Mouse (Mus musculus) neural tube, embryonic 14.5 days (tissue): Measurements from ENCODE around the gene Synpr. TPM values are rescaled to one million over a fixed set of nuclear protein-coding genes. Genes with fewer than 3 reads are reported as not detected.

Experiments
- ATAC-seq: fragments of 200-750 bp; cut with Nextera tagmentation; 2 replicates; pipeline ENCODE4 v1.8.0; 2017; ENCODE audit warnings: low read depth, mild to moderate bottlenecking, moderate TSS enrichment, moderate library complexity
- H3K27ac ChIP-seq: fragments of 300-500 bp; sonication (generic); 2 replicates; pipeline ENCODE4 v1.5.1; 2014; ENCODE audit warnings: low read depth, mild to moderate bottlenecking, control low read depth, low read length, moderate library complexity, mixed read lengths
- H3K27me3 ChIP-seq: fragments of 300-500 bp; sonication (generic); 2 replicates; pipeline ENCODE4 v1.6.1; 2014; ENCODE audit warnings: low read length; ENCODE audit not compliant: control insufficient read depth, insufficient read depth
- H3K36me3 ChIP-seq: fragments of 300-500 bp; sonication (generic); 2 replicates; pipeline ENCODE4 v1.6.1; 2014; ENCODE audit warnings: low read length, mixed read lengths; ENCODE audit not compliant: control insufficient read depth, insufficient read depth
- H3K4me1 ChIP-seq: fragments of 300-500 bp; sonication (generic); 2 replicates; pipeline ENCODE4 v1.6.1; 2014; ENCODE audit warnings: low read length; ENCODE audit not compliant: control insufficient read depth, insufficient read depth
- H3K4me2 ChIP-seq: fragments of 300-500 bp; sonication (generic); 2 replicates; pipeline ENCODE4 v1.6.1; 2014; ENCODE audit warnings: mild to moderate bottlenecking, low read depth, low read length, control low read depth
- H3K4me3 ChIP-seq: fragments of 300-500 bp; sonication (generic); 2 replicates; pipeline ENCODE4 v1.5.1; 2014; ENCODE audit warnings: low read depth, low read length, control low read depth, mixed read lengths
- H3K9ac ChIP-seq: fragments of 300-500 bp; sonication (generic); replicated peaks from 2 replicates; pipeline ENCODE4 v1.6.1; 2014; ENCODE audit warnings: low read depth, mild to moderate bottlenecking, control low read depth, low read length, mixed read lengths
- H3K9me3 ChIP-seq: fragments of 300-500 bp; sonication (generic); 2 replicates; pipeline ENCODE4 v1.6.1; 2016; ENCODE audit warnings: low read length; ENCODE audit not compliant: control insufficient read depth
- WGBS: fragments of 180-500 bp; shearing (Covaris S2); extraction: QIAGEN DNeasy Blood & Tissue Kit; methylation state at CpG from one replicate; pipeline ENCODE4 v1.1.7; 2014; 5-methylcytosine and 5-hydroxymethylcytosine counted together
- polyA plus RNA-seq: library from polyadenylated mRNA; unstranded; fragments of >200 nt; fragmentation: Nextera tagmentation; extraction: Ambion mirVana; gene quantifications from 2 replicates; pipeline ENCODE4 v1.2.1, GENCODE M21; 2014

Gene Synpr
- polyA plus RNA-seq, 1 experiment from 2014 or later = 62.4 TPM

DNA sequence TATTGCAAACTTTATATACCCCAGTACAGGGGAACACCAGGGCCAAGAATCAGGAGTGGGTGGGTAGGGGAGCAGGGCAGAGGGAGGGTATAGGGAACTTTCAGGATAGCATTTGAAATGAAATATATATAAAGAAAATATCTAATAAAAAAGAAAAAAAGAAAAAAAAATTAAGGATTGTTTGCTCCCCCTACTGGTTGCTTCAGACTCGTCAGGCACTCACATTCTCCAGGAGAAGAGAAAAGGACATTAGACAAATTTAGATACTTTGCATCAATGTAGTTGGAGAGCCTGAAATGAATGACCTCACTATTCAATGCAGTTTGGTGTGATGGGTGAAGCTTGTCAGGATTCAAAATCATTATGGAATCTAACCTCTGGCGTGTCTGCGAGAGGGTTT lies 83.7 kb downstream of the Synpr start:
- Histone ChIP-seq H3K4me2 (no peak overlapping the region), H3K9me3 (no peaks in the 10 kb centered on the region), H3K4me1 (no peaks in the 10 kb centered on the region), H3K27ac (no peak overlapping the region), H3K27me3 (no peaks in the 10 kb centered on the region), H3K9ac (no peak overlapping the region), H3K4me3 (no peak overlapping the region), H3K36me3 (no peaks in the 10 kb centered on the region)
- no peak for ATAC-seq
- WGBS = 81% methylated on average over 3 of the region's 3 CpGs

DNA sequence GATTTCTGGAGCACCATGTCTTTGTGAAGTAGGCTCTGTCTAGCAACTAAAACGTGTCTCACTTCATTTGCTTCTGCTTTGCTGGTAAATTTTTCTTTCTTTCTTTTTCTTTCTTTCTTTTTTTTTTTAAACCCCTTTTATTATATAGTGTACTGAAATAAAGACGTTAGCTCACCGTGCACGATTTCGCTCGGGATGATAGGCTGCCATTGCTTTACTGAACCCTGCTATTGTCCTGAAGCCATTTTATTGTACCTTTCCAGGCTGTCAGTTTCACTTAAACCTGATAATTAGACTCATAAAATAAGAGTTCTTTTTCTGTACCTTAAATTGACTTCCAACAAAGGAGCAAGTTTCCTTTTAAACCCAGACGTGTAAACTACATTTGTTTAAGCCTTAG lies 104.5 kb downstream of the Synpr start:
- no peak overlapping the region for H3K4me3 ChIP-seq
- no peak overlapping the region for H3K4me2 ChIP-seq
- H3K27me3 ChIP-seq = no peaks in the 10 kb centered on the region
- no peak overlapping the region for H3K9ac ChIP-seq
- no peaks in the 10 kb centered on the region for H3K36me3 ChIP-seq
- no peaks in the 10 kb centered on the region for H3K4me1 ChIP-seq
- no peak for ATAC-seq
- no peak overlapping the region for H3K27ac ChIP-seq
- 5% methylated on average over 7 of the region's 7 CpGs for WGBS
- H3K9me3 ChIP-seq = no peaks in the 10 kb centered on the region

GRCm38 (mm10) chr14:13389954-13390353 lies 105.4 kb downstream of the Synpr start:
- Histone ChIP-seq H3K9ac (no peak overlapping the region), H3K4me3 (no peak overlapping the region), H3K36me3 (no peaks in the 10 kb centered on the region), H3K27ac (no peak overlapping the region), H3K4me1 (no peaks in the 10 kb centered on the region), H3K27me3 (no peaks in the 10 kb centered on the region), H3K9me3 (no peaks in the 10 kb centered on the region), H3K4me2 (no peak overlapping the region)
- peak; percentile 58 for ATAC-seq
- 67% methylated on average over 5 of the region's 5 CpGs for WGBS

GRCm38 (mm10) chr14:13399226-13400020 lies 114.8 kb downstream of the Synpr start:
- ATAC-seq = no peak

DNA sequence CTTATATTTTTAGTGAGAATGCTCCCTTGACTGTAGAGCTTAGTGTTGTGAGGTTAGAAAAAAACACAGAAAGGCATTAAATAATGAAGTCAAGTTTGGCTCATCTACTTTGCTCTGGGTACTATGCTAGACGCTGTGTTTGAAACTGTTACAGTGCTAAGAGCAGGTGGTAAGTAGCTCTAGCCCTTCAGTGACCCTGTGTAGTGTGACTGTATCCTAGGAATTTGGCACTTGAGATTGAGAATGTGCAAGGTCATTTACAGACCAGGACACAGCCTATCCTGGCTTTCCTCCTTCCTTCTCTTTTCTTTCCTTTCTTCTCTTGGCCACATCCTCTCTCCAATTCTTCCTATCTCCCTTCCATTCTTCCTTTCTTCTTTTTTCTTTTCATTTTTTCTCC lies 127.1 kb downstream of the Synpr start:
- 66% methylated on average over 1 of the region's 1 CpGs for WGBS
- Histone ChIP-seq H3K9ac (no peak overlapping the region), H3K27ac (no peak overlapping the region), H3K9me3 (no peaks in the 10 kb centered on the region), H3K4me3 (no peak overlapping the region), H3K4me1 (no peaks in the 10 kb centered on the region), H3K27me3 (no peaks in the 10 kb centered on the region), H3K36me3 (no peaks in the 10 kb centered on the region), H3K4me2 (no peak overlapping the region)
- no peak for ATAC-seq

More at GRCm38 (mm10) chr14:13399226-13400020, 114.8 kb downstream of the Synpr start:
- H3K4me2 ChIP-seq = no peak overlapping the region
- 40% methylated on average over 6 of the region's 6 CpGs for WGBS
- no peak overlapping the region for H3K27ac ChIP-seq
- H3K4me1 ChIP-seq = no peaks in the 10 kb centered on the region
- no peaks in the 10 kb centered on the region for H3K36me3 ChIP-seq
- H3K27me3 ChIP-seq = no peaks in the 10 kb centered on the region
- H3K9ac ChIP-seq = no peak overlapping the region
- no peak overlapping the region for H3K4me3 ChIP-seq
- H3K9me3 ChIP-seq = no peaks in the 10 kb centered on the region

GRCm38 (mm10) chr14:13440723-13441122 lies 156.1 kb downstream of the Synpr start:
- Histone ChIP-seq H3K4me2 (no peak overlapping the region), H3K4me1 (no peaks in the 10 kb centered on the region), H3K9ac (no peak overlapping the region), H3K36me3 (no peaks in the 10 kb centered on the region), H3K27me3 (no peaks in the 10 kb centered on the region), H3K27ac (no peak overlapping the region), H3K4me3 (no peak overlapping the region), H3K9me3 (no peaks in the 10 kb centered on the region)
- no peak for ATAC-seq
- 78% methylated on average over 6 of the region's 6 CpGs for WGBS

DNA sequence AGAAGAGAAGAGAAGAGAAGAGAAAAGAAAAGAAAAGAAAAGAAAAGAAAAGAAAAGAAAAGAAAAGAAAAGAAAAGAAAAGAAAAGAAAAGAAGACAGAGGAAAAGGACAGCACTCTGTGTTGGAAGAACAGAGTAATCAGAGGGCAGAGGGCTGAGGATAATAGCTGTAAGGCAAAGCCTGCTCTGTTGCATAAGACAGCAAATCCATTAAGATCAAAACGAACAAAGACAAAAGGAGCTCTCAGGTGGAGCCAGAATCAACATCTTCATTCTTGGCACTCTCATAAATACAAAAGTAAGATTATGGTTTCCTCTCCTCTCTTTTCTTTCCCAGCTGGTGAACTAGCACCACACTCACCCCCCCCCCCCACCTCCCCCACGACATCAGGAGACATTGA lies 160.3 kb downstream of the Synpr start:
- Histone ChIP-seq H3K9ac (no peak overlapping the region), H3K4me1 (no peaks in the 10 kb centered on the region), H3K27ac (no peak overlapping the region), H3K4me2 (no peak overlapping the region), H3K4me3 (no peak overlapping the region), H3K27me3 (no peaks in the 10 kb centered on the region), H3K36me3 (no peaks in the 10 kb centered on the region), H3K9me3 (no peaks in the 10 kb centered on the region)
- 27% methylated on average over 2 of the region's 2 CpGs for WGBS
- no peak for ATAC-seq

DNA sequence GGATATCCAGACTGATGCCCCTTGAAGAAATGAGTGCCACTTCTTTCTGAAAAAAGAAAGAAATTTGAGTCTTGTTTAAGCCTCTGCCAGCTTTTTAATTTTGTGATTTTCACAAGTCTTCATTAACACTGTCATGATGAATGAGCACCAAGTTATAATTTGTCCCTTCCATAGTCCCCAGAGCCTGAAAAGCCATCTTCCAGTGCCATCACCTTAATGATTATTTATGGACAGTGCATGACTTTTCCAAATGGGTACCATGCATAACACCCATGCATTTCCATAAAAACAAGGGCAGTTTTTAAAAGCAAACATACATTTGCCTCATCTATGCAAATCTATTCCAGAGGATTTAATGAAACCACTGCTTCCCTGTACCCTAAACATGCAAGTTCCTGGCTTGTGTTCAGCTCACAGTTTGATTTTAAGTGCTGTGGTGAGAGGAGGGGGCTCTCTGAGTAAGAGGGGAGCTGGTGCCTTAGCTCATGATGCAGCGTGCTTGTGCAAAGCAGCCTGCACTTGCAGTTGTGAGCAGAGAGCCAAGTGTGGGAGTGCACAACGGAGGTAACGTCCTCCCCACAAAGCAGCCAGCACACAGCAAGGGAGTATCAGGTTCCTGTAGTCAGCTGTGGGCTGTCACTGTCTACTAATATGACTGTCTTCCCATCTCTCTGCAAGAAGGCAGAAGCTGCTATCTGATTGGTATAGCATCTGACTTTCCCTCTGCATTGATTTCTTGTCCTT lies 169.1 kb downstream of the Synpr start:
- 34% methylated on average over 3 of the region's 3 CpGs for WGBS
- H3K36me3 ChIP-seq = no peaks in the 10 kb centered on the region
- H3K9ac ChIP-seq = 0 out of 2 replicates have a peak overlapping the region, but pooled peaks have one; percentile 41
- H3K9me3 ChIP-seq = no peaks in the 10 kb centered on the region
- no peak overlapping the region for H3K27ac ChIP-seq
- no peak overlapping the region for H3K4me3 ChIP-seq
- peak overlapping the region; percentile 7; the same call in 1 of the 2 replicates for H3K4me2 ChIP-seq
- H3K4me1 ChIP-seq = 0 out of 2 replicates have a peak, but pooled peaks cover 4% of the 10 kb centered on the region
- ATAC-seq = peak; percentile 82
- H3K27me3 ChIP-seq = no peaks in the 10 kb centered on the region

- H3K9me3 ChIP-seq = no peaks in the 10 kb centered on the region
- H3K4me1 ChIP-seq = 0 out of 2 replicates have a peak, but pooled peaks cover 4% of the 10 kb centered on the region
- no peaks in the 10 kb centered on the region for H3K27me3 ChIP-seq
- no peaks in the 10 kb centered on the region for H3K36me3 ChIP-seq
- H3K4me3 ChIP-seq = no peak overlapping the region
- H3K4me2 ChIP-seq = no peak overlapping the region
- no peak for ATAC-seq
- H3K27ac ChIP-seq = no peak overlapping the region
- H3K9ac ChIP-seq = no peak overlapping the region
Measured at GRCm38 (mm10) chr14:13454991-13455390, 170.4 kb downstream of the Synpr start.
